22 mouse cellular contexts compared by ENCODE assay signal in the genomic region with DNA sequence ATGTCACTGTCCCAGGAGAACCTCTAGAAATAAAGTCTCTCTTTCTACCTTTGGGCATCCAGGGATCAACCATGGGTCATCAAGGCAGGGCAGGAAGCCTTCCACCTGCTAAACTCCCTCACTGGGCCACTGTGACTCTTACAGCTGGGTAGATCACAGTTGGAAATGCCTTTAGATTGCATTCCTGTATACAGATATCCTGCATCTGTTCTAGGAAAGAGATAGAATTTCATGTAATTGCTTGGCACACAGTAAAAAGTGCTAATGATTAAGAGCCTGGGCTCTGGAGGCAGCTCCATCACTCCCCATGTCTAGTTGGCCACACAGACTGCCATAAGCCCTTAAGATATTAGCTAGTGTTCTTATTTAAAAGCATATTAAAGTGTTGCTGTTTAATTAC. TPM values are rescaled to one million over a fixed set of nuclear protein-coding genes. Genes with fewer than 3 reads are reported as not detected.
DNase-seq lines count a peak whose midpoint lies in the region; ATAC-seq and TF ChIP-seq lines count a peak whose summit lies in the region.
"Had no signal": no experiment of that assay in that cellular context is flagged by ENCODE, and none has a peak within 500 bp of the region (broad histone marks: within the 10 kb centered on the region; RNA-seq: fewer than 3 reads in every experiment).

No protein-coding gene starts in this region.

- no peak for DNase-seq in forebrain, postnatal 0 days
- DNase-seq in kidney, postnatal 14 days = no peak
- DNase-seq in forelimb bud, embryonic 11.5 days (ENCODE audit: low read depth, low spot score) = peak; percentile 36
- DNase-seq in urinary bladder, adult 18-20 months (ENCODE audit: low spot score in 2 of 2) = no peak
- DNase-seq: adrenal gland, postnatal 14 days; cerebellum, adult 11-12 months; cerebellum, adult 9-11 months; gastrocnemius, adult 2 months; gastrocnemius, postnatal 25 days; heart, adult 18-20 months; heart, postnatal 14 days had no signal

- no peak overlapping the region for H3K9ac ChIP-seq in forebrain, embryonic 15.5 days (replicated peaks)
- H3K9ac ChIP-seq in forebrain, postnatal 0 days = no peak overlapping the region
- H3K9ac ChIP-seq in kidney, embryonic 15.5 days = no peak overlapping the region
- H3K9ac ChIP-seq in limb, embryonic 13.5 days = no peak overlapping the region
- H3K9ac ChIP-seq: heart, embryonic 15.5 days; hindbrain, embryonic 13.5 days had no signal

- no peak for TF ChIP-seq CTCF in forebrain, postnatal 0 days (IDR thresholded peaks at IDR 0.05; ENCODE audit: low read depth)

- H3K4me1 ChIP-seq in forebrain, embryonic 15.5 days = peaks cover 39% of the 10 kb centered on the region
- H3K4me1 ChIP-seq in forebrain, postnatal 0 days (ENCODE audit: insufficient read depth) = no peaks in the 10 kb centered on the region; the same call in 1 of the 2 replicates
- peaks cover 6% of the 10 kb centered on the region for H3K4me1 ChIP-seq in kidney, embryonic 15.5 days
- H3K4me1 ChIP-seq in limb, embryonic 13.5 days = peaks cover 12% of the 10 kb centered on the region
- H3K4me1 ChIP-seq: heart, embryonic 15.5 days; hindbrain, embryonic 13.5 days had no signal

- no peak overlapping the region for H3K4me2 ChIP-seq in forebrain, embryonic 15.5 days (replicated peaks)
- no peak overlapping the region for H3K4me2 ChIP-seq in forebrain, postnatal 0 days (ENCODE audit: low read depth)
- H3K4me2 ChIP-seq in kidney, embryonic 15.5 days = no peak overlapping the region
- H3K4me2 ChIP-seq in limb, embryonic 13.5 days (replicated peaks) = no peak overlapping the region
- H3K4me2 ChIP-seq: heart, embryonic 11.5 days; heart, embryonic 15.5 days; hindbrain, embryonic 13.5 days had no signal

- no peaks in the 10 kb centered on the region for H3K9me3 ChIP-seq in forebrain, embryonic 15.5 days
- H3K9me3 ChIP-seq in forebrain, postnatal 0 days (ENCODE audit: low read length) = no peaks in the 10 kb centered on the region
- no peaks in the 10 kb centered on the region for H3K9me3 ChIP-seq in kidney, embryonic 15.5 days (replicated peaks)
- H3K9me3 ChIP-seq in limb, embryonic 13.5 days = no peaks in the 10 kb centered on the region
- H3K9me3 ChIP-seq: heart, embryonic 15.5 days; hindbrain, embryonic 13.5 days had no signal

- H3K27me3 ChIP-seq in forebrain, embryonic 15.5 days = no peaks in the 10 kb centered on the region
- H3K27me3 ChIP-seq in forebrain, postnatal 0 days (ENCODE audit: insufficient read depth, low read length) = no peaks in the 10 kb centered on the region
- no peaks in the 10 kb centered on the region for H3K27me3 ChIP-seq in kidney, embryonic 15.5 days
- no peaks in the 10 kb centered on the region for H3K27me3 ChIP-seq in limb, embryonic 13.5 days
- H3K27me3 ChIP-seq: CH12.LX; heart, embryonic 15.5 days; hindbrain, embryonic 13.5 days; Patski had no signal

- no peak for ATAC-seq in forebrain, embryonic 15.5 days (replicated peaks)
- ATAC-seq in forebrain, postnatal 0 days = no peak
- ATAC-seq in kidney, embryonic 15.5 days (replicated peaks; ENCODE audit: low FRiP score) = peak; percentile 52
- ATAC-seq in limb, embryonic 13.5 days (ENCODE audit: low FRiP score, low read depth) = peak; percentile 28; the same call in 1 of the 2 replicates
- ATAC-seq: activated CD4-positive, CD25-positive, alpha-beta regulatory T cell, adult 4 months; forebrain, embryonic 16.5 days; hindbrain, postnatal 0 days; Patski had no signal

- no peak overlapping the region for H3K4me3 ChIP-seq in forebrain, embryonic 15.5 days
- no peak overlapping the region for H3K4me3 ChIP-seq in forebrain, postnatal 0 days (ENCODE audit: low read depth, low read length)
- H3K4me3 ChIP-seq in kidney, embryonic 15.5 days (replicated peaks) = no peak overlapping the region
- H3K4me3 ChIP-seq in limb, embryonic 13.5 days = no peak overlapping the region
- H3K4me3 ChIP-seq: gastrocnemius, adult 2 months; heart, embryonic 15.5 days; hindbrain, embryonic 13.5 days had no signal

- 0 out of 2 replicates have a peak overlapping the region, but pooled peaks have one; percentile 86 for H3K27ac ChIP-seq in forebrain, embryonic 15.5 days (replicated peaks)
- no peak overlapping the region for H3K27ac ChIP-seq in forebrain, postnatal 0 days (ENCODE audit: low read depth, low read length)
- H3K27ac ChIP-seq in kidney, embryonic 15.5 days = no peak overlapping the region
- no peak overlapping the region for H3K27ac ChIP-seq in limb, embryonic 13.5 days
- H3K27ac ChIP-seq: gastrocnemius, adult 2 months; heart, embryonic 15.5 days; hindbrain, embryonic 13.5 days; hindbrain, postnatal 0 days had no signal

- H3K36me3 ChIP-seq in forebrain, embryonic 15.5 days = no peaks in the 10 kb centered on the region
- H3K36me3 ChIP-seq in forebrain, postnatal 0 days (ENCODE audit: insufficient read depth) = no peaks in the 10 kb centered on the region
- H3K36me3 ChIP-seq in kidney, embryonic 15.5 days = no peaks in the 10 kb centered on the region
- no peaks in the 10 kb centered on the region for H3K36me3 ChIP-seq in limb, embryonic 13.5 days
- H3K36me3 ChIP-seq: heart, embryonic 15.5 days; hindbrain, embryonic 13.5 days had no signal

RNA-seq across cellular contexts. Expression of gene Itm2b, which starts 38.5 kb away (rescaled TPM):
- 640 and 665 TPM in 2 replicates for polyA plus RNA-seq in forebrain, embryonic 15.5 days (2015; fragmentation: Nextera tagmentation; extraction: Ambion mirVana)
- total RNA-seq in forebrain, postnatal 0 days (2014; rRNA removed) = 317 and 332 TPM in 2 replicates
- polyA plus RNA-seq in forebrain, postnatal 0 days (2015; fragmentation: Nextera tagmentation; extraction: Ambion mirVana) = 802 and 892 TPM in 2 replicates
- 910 and 925 TPM in 2 replicates for polyA plus RNA-seq in kidney, embryonic 15.5 days (2015; fragmentation: Nextera tagmentation; extraction: Ambion mirVana)
- 681 and 682 TPM in 2 replicates for polyA plus RNA-seq in limb, embryonic 13.5 days (2015; fragmentation: Nextera tagmentation; extraction: Ambion mirVana)

Comparison
In these comparisons a context has a peak if more than half of its experiments do, and no peak if none do; other contexts are left out.
1. ATAC-seq: peak in kidney, embryonic 15.5 days (single experiment) and limb, embryonic 13.5 days (single experiment); none in forebrain, embryonic 15.5 days (single experiment) and forebrain, postnatal 0 days (single experiment).